23 mouse cellular contexts compared by ENCODE assay signal in genomic region chr2:144701415-144702149, GRCm38 (mm10).
DNase-seq lines count a peak whose midpoint lies in the region; ATAC-seq and TF ChIP-seq lines count a peak whose summit lies in the region.
"Had no signal": no experiment of that assay in that cellular context is flagged by ENCODE, and none has a peak within 500 bp of the region (broad histone marks: within the 10 kb centered on the region; RNA-seq: fewer than 3 reads in every experiment).

No protein-coding gene starts in this region.

- no peak overlapping the region for H3K9ac ChIP-seq in kidney, postnatal 0 days (ENCODE audit: low read depth, low read length)
- H3K9ac ChIP-seq in stomach, postnatal 0 days (ENCODE audit: low read length), result no peak overlapping the region
- H3K9ac ChIP-seq: forebrain, embryonic 13.5 days; heart, embryonic 12.5 days; hindbrain, embryonic 12.5 days; liver, embryonic 15.5 days; lung, embryonic 15.5 days; neural tube, embryonic 15.5 days had no signal

- no peaks in the 10 kb centered on the region for H3K4me1 ChIP-seq in kidney, postnatal 0 days (replicated peaks; ENCODE audit: insufficient read depth, low read length)
- no peaks in the 10 kb centered on the region for H3K4me1 ChIP-seq in stomach, postnatal 0 days (replicated peaks; ENCODE audit: control insufficient read depth, insufficient read depth)
- H3K4me1 ChIP-seq: forebrain, embryonic 13.5 days; heart, embryonic 12.5 days; hindbrain, embryonic 12.5 days; liver, embryonic 15.5 days; lung, embryonic 15.5 days had no signal

- no peaks in the 10 kb centered on the region for H3K27me3 ChIP-seq in kidney, postnatal 0 days (ENCODE audit: insufficient read depth, low read length)
- H3K27me3 ChIP-seq in stomach, postnatal 0 days (ENCODE audit: control insufficient read depth, insufficient read depth, low read length), result no peaks in the 10 kb centered on the region
- H3K27me3 ChIP-seq: forebrain, embryonic 13.5 days; heart, embryonic 12.5 days; hindbrain, embryonic 12.5 days; liver, embryonic 15.5 days; lung, embryonic 15.5 days; neural tube, embryonic 15.5 days had no signal

- no peaks in the 10 kb centered on the region for H3K9me3 ChIP-seq in kidney, postnatal 0 days (replicated peaks; ENCODE audit: low read length)
- no peaks in the 10 kb centered on the region for H3K9me3 ChIP-seq in stomach, postnatal 0 days (ENCODE audit: control insufficient read depth, low read length)
- H3K9me3 ChIP-seq: forebrain, embryonic 13.5 days; heart, embryonic 12.5 days; hindbrain, embryonic 12.5 days; limb, embryonic 10.5 days; liver, embryonic 15.5 days; lung, embryonic 15.5 days; neural tube, embryonic 15.5 days had no signal

- H3K4me2 ChIP-seq in kidney, postnatal 0 days (ENCODE audit: low read length), result no peak overlapping the region
- H3K4me2 ChIP-seq in stomach, postnatal 0 days (replicated peaks; ENCODE audit: low read depth), result no peak overlapping the region
- H3K4me2 ChIP-seq: forebrain, embryonic 13.5 days; heart, embryonic 12.5 days; hindbrain, embryonic 12.5 days; liver, embryonic 15.5 days; lung, embryonic 15.5 days; neural tube, embryonic 15.5 days had no signal

- no peaks in the 10 kb centered on the region for H3K36me3 ChIP-seq in kidney, postnatal 0 days (ENCODE audit: insufficient read depth, low read length)
- no peaks in the 10 kb centered on the region for H3K36me3 ChIP-seq in stomach, postnatal 0 days (ENCODE audit: control insufficient read depth, insufficient read depth, low read length)
- H3K36me3 ChIP-seq: heart, embryonic 12.5 days; hindbrain, embryonic 12.5 days; limb, embryonic 10.5 days; liver, embryonic 15.5 days; lung, embryonic 15.5 days; neural tube, embryonic 15.5 days had no signal

- no peak for TF ChIP-seq EP300 in stomach, postnatal 0 days (optimal IDR thresholded peaks at IDR 0.05)

- 97% methylated on average over 3 of the region's 3 CpGs for WGBS in kidney, postnatal 0 days
- WGBS in stomach, postnatal 0 days, result 85% methylated on average over 3 of the region's 3 CpGs

- no peak for ATAC-seq in kidney, postnatal 0 days (replicated peaks; ENCODE audit: low FRiP score, low read depth)
- no peak for ATAC-seq in stomach, postnatal 0 days (ENCODE audit: low FRiP score, low TSS enrichment)
- ATAC-seq: forebrain, embryonic 13.5 days had no signal

- H3K4me3 ChIP-seq in kidney, postnatal 0 days (replicated peaks; ENCODE audit: low read depth, low read length), result no peak overlapping the region
- no peak overlapping the region for H3K4me3 ChIP-seq in stomach, postnatal 0 days (ENCODE audit: low read depth, low read length)
- H3K4me3 ChIP-seq: forebrain, embryonic 13.5 days; heart, embryonic 12.5 days; hindbrain, embryonic 12.5 days; limb, embryonic 10.5 days; liver, embryonic 15.5 days; lung, embryonic 15.5 days; neural tube, embryonic 15.5 days had no signal

- DNase-seq in kidney, postnatal 0 days (ENCODE audit: low spot score), result no peak
- DNase-seq in kidney, adult 18-20 months, result no peak
- DNase-seq in 416B (ENCODE audit: low read depth) (peak; percentile 13), R1 (ENCODE audit: low read depth, low spot score) (peak; percentile 43)
- no peak for DNase-seq in stomach, postnatal 0 days (ENCODE audit: low spot score)
- DNase-seq in retina, postnatal 1 day, result no peak
- DNase-seq in urinary bladder, postnatal 14 days (ENCODE audit: low spot score), result no peak
- DNase-seq: adrenal gland, adult 8-10 months; cerebellum, adult 2 months; cerebellum, postnatal 25 days; embryo, embryonic 11 days; heart, postnatal 10 days; kidney, postnatal 4 days; layer of hippocampus, adult 9-11 months; liver; lung, postnatal 4 days had no signal

- TF ChIP-seq CTCF in kidney, postnatal 0 days (IDR thresholded peaks at IDR 0.05; ENCODE audit: low read depth), result peak; percentile 18; the same call in 1 of the 2 replicates
- TF ChIP-seq CTCF in stomach, postnatal 0 days (IDR thresholded peaks at IDR 0.05; ENCODE audit: low read depth), result peak; percentile 36

- no peak overlapping the region for H3K27ac ChIP-seq in kidney, postnatal 0 days
- H3K27ac ChIP-seq in stomach, postnatal 0 days (replicated peaks), result no peak overlapping the region
- H3K27ac ChIP-seq: forebrain, embryonic 13.5 days; hindbrain, embryonic 12.5 days; limb, embryonic 10.5 days; liver, embryonic 15.5 days; lung, embryonic 15.5 days; neural tube, embryonic 15.5 days had no signal

Comparison
In these comparisons a context has a peak if more than half of its experiments do, and no peak if none do; other contexts are left out.
1. DNase-seq: peak in 416B (single experiment) and R1 (single experiment); none in kidney, postnatal 0 days (single experiment), kidney, adult 18-20 months (single experiment), stomach, postnatal 0 days (single experiment), retina, postnatal 1 day (single experiment) and urinary bladder, postnatal 14 days (single experiment).